Mouse (Mus musculus) retina, postnatal 7 days (tissue): ENCODE data around the gene Enpep.

Source experiments
- DNase-seq: peaks from one replicate; pipeline ENCODE4 v3.0.0-alpha.2; 2012; ENCODE audit warnings: low read depth, low spot score

The Enpep gene

DNA sequence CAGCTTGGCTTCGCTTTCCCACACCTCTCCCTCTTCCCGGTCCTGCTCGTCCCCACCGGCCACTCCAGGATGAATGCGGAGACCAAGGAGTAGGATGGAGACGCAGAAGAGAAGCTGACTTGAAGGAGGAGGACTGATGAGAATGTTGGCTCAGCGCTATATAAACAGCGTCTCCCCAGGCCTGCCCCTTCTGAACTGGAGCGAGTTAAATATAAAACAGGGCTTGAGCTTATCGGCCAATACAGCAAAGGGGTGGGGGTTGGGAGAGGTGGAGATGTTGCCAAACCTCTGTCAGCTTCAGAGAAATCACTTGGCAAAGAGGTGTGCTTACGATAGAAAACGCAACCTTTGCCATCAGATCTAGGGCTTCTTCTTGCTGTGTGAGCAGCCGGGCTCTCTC, at the start of gene Enpep:
TSS of gene Enpep (minus strand) at position 135 of the 400 bp plus-strand sequence.
- DNase-seq: no peak

GRCm38 (mm10) chr3:129379109-129379508, 46.6 kb upstream of the Enpep start:
- no peak for DNase-seq

DNA sequence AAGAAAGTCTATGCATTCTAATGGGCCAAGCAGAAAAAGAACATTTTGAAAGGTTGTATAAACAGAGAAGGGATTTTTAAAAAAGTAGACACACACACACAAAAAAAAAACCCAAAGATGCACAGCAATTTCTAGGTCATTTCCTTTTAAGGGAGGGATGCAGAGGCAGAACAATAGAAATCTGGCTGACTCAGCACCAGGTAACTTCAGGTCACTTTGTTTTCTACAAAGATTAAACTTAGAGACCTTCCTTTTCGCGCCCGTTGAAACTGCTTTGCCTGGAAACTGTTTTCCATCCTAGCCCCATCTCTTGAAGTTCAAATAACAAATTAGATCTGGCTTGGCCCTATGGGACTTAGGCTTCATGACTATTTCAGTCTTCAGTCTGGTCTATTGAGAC, 42.6 kb upstream of the Enpep start:
- DNase-seq: no peak

- no peak for DNase-seq
Measured at GRCm38 (mm10) chr3:129373108-129373507, 40.6 kb upstream of the Enpep start.

DNA sequence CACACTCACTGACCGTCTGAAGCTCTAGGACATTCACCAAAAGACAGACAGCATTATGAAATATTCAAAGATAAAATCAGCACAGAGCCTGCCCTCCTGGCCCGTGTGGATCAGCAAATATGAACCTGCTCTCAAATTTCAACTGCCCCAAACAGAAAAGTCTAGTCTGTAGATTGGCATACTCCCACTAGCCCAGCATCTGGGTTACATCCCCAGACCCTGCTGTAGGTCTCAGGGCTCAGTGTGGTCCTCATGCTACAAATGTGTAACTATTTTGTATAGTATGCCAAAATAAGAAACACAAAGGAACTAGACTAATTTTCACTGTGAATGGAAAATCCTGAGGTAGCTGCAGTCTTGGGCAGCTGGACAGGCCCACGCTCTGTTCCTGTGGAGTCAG, 37.0 kb upstream of the Enpep start:
- DNase-seq: no peak

DNA sequence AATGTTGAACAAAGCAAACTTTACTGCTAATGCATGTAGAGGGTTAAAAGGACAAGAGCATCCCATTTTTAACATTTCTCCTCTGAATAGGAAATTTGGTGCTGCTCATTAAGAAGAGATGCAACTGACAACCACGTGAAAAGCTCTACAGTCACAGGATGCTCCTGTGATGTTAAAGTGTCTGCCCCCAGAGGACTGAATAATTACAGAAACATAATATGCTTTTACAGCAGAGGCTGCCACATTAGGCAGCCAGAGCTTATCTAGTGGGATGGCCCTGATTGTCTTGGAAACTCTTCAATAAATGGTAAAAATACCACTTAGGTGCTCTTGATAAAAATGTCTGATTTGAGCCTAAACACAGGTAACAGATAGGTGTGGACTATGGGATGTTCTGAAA, 33.4 kb upstream of the Enpep start:
- no peak for DNase-seq

DNA sequence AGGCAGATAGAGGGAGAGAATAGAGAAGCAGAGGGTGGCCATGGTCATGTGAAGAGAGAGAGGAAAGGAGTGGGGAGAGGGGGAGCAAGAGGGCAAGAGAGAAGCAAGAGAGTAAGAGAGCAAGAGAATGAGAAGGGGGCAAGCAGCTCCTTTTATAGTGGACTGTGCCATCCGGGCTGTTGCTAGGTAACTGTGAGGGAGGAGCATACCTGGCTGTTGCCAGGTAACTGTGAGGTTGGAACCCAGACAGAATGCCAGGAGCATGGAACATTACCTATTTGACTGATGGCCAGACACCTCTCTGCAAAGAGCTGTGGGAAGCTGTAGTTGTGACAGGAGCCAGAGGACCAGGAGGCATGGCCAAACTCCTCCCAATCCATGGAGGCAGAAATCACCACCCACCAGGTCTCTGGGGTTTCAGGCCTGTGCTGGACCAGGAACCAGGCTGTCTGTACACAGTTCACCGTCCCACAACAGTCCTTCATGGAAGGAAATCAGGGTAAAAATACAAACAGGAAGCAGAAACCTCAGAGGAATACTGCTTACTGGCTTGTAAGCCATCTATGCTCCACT, 32.4 kb upstream of the Enpep start:
- no peak for DNase-seq

DNA sequence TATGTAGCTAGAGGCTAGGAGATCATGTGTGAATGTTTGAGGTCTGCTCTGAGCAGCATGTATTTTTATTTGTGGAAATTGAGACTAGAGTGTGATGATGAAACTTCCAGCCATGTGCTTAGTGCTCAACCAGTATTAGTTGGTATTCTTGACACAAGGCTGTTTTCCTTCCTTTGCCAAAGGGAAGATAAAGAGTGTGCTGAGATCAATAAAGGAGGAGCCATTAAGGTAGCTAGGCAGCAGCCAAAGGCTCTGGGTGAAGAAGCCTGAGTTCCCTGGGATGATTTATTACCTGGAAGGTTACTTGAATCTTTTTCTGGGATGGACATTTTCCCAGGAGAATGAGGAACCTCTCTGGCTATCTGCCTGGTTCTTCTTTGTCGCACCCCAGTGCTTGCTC, 30.9 kb upstream of the Enpep start:
- no peak for DNase-seq

DNA sequence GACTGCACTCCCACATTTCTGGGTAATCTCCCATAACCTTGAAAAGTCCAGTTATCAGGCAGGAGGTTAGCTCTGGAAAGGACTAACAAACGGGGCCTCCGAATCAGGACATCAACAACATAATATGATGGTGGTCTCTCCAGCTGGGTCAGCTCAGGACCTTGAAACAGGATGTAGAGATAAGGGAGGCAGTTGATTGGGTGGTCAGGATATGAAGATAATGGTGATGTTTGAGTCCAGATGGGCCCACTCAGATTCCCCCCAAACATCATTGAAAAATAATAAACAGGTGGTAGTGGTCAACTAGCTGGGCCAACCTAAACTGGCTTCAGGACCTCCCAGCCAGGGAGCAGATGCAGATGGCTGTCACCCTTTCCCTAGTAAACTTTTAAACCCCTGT, 25.6 kb upstream of the Enpep start:
- no peak for DNase-seq

DNA sequence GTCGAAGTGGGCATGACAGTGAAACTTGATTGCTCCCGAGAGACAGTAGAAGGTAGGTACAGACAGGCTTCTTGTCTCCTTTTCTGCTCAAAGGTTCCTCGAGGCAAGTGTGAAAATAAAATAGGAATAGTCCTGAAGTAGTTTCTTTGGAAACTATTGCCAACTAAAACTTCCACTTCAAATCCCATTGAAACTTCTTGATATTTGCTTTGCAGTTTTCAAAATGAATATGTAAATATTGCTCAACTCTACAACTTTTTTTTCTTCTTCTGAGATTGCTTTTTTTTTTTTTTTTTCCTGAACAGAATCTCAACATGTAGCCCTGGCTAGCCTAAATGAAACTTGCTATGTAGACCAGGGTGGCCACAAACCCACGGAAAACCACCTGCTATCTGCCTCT, 21.4 kb upstream of the Enpep start:
- no peak for DNase-seq

DNA sequence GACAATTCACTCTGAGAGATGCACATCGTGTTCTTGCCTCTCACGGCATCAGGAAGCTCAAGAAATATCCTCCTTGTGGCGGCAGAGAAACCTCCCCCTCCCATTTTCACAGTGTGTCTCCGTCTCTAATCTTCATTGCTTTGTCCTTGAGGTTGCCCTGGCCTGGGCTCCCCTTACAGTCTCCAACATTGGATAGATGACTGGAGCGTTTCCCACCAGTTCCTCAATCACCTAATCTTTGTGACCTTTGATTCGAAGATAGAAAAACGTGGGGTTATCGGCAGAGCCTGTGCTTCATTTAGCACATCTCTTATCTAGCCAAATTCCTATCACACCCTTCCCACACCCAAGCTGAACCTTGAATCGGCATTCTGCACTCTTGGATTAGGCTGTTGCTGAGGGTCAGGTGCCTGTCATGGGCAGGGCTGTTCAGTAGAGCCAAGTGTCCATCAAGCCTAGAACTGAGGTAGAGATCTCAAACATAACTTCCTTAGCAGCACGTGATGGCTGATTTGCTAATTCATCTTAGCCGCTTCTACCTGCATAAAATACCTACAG, 18.9 kb upstream of the Enpep start:
- DNase-seq: no peak

DNA sequence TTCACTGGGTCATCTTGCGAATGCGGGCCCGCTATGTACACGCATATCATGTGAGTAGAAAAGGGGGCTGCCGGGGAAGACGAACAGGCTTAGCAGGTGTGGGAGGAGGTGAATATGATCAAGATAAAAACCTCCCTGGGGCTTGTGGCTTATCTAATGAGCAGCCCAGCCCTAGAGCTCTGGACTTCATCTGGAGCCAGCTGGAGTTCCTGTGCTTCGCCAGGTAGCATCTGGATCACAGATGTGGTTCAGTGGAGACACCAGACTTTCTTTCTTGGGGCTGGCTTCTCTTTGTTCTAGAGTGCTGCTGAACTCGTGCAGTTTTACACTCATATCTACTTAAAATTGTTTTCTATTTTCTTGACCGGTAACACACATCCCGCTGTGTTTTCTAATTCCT, 14.8 kb upstream of the Enpep start:
- DNase-seq: no peak

- no peak for DNase-seq
Measured at GRCm38 (mm10) chr3:129342767-129343166, 10.2 kb upstream of the Enpep start.

GRCm38 (mm10) chr3:129341066-129341465, 8.5 kb upstream of the Enpep start:
- DNase-seq: no peak

- DNase-seq: no peak
Measured at GRCm38 (mm10) chr3:129338296-129339091, 6.0 kb upstream of the Enpep start.

- no peak for DNase-seq
Measured at GRCm38 (mm10) chr3:129332142-129332541, 378 bp downstream of the Enpep start.

DNA sequence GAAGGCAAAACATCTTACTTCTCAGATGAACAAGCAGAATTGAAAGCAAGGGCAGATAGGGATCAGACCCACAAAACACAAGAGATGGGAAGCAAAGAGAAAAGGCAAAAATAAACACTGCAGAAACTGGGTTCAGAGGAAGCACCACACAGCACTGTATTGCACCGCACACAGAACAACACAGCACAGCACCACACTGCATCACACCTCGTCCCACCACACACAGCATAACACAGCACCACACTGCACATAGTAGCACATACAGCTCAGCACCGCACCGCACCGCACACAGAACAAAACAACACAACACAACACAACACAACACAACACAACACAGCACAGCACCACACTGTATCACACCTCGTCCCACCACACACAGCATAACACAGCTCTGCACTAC, 1.1 kb downstream of the Enpep start:
- DNase-seq: no peak

DNA sequence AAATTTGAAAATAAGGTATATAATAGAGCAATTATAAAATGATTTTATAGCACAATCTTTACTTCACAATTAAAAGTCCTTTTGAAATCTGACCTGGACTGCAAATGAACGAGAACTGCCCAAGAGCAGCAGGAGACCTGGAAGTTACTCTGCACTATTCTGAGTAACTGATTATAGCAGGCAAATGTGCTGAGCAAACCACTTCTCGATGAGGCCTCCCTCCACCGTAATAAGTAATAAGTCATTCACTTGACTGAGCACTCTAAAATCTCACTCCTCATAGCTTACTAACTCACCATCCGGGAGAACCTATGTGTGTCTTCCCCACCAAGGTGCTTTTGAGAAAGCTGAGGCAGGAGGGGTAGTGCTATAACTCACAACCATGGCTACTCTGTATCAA, 4.5 kb downstream of the Enpep start:
- DNase-seq: no peak

DNA sequence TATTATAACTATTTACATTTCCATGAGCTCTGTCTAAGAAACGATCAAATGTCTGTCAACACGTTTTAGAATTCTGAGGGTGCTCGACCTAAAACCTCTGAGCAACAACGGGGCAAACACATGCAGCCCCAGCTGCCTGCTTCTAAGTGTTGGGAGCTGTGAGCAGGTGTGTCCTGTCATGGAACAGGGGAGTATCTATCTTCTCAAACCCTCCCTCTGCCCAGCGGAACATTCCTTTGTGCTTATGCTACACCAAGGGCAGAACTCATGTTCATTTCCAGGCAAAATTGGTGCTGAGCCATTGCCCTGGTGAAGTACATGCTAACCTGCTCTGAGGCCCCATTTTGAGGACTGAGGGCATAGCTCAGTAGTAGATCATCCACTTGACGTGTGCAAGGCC, 10.9 kb downstream of the Enpep start:
- DNase-seq: no peak

GRCm38 (mm10) chr3:129317032-129317729, 15.3 kb downstream of the Enpep start:
- no peak for DNase-seq

GRCm38 (mm10) chr3:129313671-129314415, 18.7 kb downstream of the Enpep start:
- no peak for DNase-seq

- DNase-seq: no peak
Measured at GRCm38 (mm10) chr3:129313221-129313620, 19.3 kb downstream of the Enpep start.
